Mouse (Mus musculus) limb, embryonic 10.5 days (tissue): Measurements from ENCODE around the gene Epdr1. TPM values are rescaled to one million over a fixed set of nuclear protein-coding genes. Genes with fewer than 3 reads are reported as not detected.

Source experiments
- DNase-seq: peaks from one replicate; pipeline ENCODE4 v3.0.0-alpha.2; 2017; ENCODE audit warnings: low spot score
- H3K27ac ChIP-seq: fragments of 300-500 bp; sonication (generic); 2 replicates; pipeline ENCODE4 v1.5.1; 2016; ENCODE audit warnings: mild to moderate bottlenecking
- H3K27me3 ChIP-seq: fragments of 300-500 bp; sonication (generic); 2 replicates; pipeline ENCODE4 v1.6.1; 2016; ENCODE audit warnings: low read depth, mild to moderate bottlenecking; ENCODE audit not compliant: poor library complexity, severe bottlenecking
- H3K36me3 ChIP-seq: fragments of 300-500 bp; sonication (generic); 2 replicates; pipeline ENCODE4 v1.6.1; 2016; ENCODE audit warnings: mild to moderate bottlenecking, moderate library complexity
- H3K4me1 ChIP-seq: fragments of 300-500 bp; sonication (generic); 2 replicates; pipeline ENCODE4 v1.6.1; 2016
- H3K4me3 ChIP-seq: fragments of 300-500 bp; sonication (generic); 2 replicates; pipeline ENCODE4 v1.5.1; 2016; ENCODE audit warnings: mild to moderate bottlenecking, moderate library complexity
- H3K9me3 ChIP-seq: fragments of 300-500 bp; sonication (generic); replicated peaks from 2 replicates; pipeline ENCODE4 v1.6.1; 2016; ENCODE audit warnings: mild to moderate bottlenecking
- WGBS: fragments of 180-500 bp; shearing (Covaris S2); methylation state at CpG from one replicate; pipeline ENCODE4 v1.1.7; 2016; 5-methylcytosine and 5-hydroxymethylcytosine counted together
- polyA plus RNA-seq: library from polyadenylated mRNA; unstranded; fragments of >200 nt; fragmentation: Nextera tagmentation; extraction: Ambion mirVana; gene quantifications from 2 replicates; pipeline ENCODE4 v1.2.1, GENCODE M21; 2016

The Epdr1 gene
- polyA plus RNA-seq = 12.2 and 13.8 TPM in 2 replicates

DNA sequence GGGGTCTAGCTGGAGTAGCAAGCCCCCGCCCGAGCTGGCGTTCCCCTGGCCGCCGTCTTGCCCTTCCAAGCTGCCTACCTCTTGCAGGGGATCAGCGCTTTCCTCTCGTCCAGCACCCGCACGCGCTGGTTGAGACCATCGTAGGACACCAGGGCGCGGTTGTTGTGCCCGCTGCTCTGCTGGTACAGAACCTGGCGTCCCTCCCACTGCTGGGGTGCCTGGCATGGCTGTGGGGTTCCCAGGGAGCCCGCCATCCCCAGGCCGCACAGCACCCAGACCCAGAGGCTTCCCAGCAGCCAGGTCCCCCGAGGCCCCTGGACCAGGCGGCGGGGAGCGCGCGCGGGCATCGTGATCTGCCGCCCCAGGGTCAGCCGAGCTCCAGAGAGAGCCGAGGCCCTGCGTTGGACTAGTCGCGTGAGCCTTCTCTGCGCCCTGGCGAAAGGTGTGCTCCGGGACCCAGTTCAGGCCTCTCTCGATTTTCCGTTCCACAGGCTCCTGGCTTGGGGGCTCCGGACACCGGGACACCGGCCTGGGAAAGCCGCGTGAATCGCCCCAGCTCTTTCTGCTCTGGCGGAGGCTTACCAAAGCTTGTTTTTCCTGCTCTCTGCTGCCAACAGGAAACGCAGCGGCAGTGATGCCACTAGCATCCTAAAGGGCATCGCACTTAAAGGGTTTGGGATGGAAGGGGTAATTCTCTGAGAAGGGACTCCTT, at the start of gene Epdr1:
Epdr1 (minus strand) TSS at position 712 of the 712 bp plus-strand sequence.
- peaks cover 31% of the 10 kb centered on the region for H3K27me3 ChIP-seq
- H3K27ac ChIP-seq = peak within 1 kb of the TSS; percentile 91
- WGBS = 1% methylated on average over 46 of the region's 46 CpGs

DNA sequence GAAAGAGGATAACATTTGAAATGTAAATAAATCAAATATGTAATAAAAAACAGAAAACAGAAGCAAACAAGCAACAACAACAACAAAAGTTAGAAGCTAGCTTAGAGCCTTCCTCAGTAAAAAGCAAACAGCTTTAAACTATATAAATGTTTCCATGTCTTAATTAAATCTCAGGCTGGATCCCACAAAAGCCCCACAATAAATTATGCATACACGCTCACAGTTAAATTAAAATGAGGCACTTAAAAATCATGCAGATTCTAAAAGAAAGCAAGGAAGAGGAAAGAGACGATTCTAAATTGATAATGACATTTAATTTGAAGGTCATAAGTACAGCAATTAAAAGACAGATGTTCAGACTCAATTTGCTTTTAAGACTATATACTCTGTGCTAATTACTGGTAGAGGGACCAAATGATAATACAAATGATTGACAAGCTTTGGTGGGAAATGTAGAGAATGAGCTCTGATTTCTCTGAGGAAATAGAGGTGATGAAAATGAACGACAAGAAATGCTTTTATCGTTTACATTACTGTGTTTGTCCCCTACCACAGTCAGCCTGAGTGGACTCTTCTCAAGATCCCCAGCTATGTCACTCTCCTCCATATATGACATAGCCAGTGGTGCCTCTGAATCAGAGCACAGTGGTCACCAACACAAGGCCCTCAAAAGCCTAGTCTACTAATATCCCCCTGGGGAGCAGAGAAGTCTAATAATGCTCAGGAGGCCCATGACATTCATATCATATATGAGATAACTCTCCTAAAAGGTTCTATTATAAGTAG, 48.8 kb upstream of the Epdr1 start:
- Histone ChIP-seq H3K27ac (no peak overlapping the region), H3K4me1 (no peaks in the 10 kb centered on the region), H3K36me3 (no peaks in the 10 kb centered on the region), H3K9me3 (no peaks in the 10 kb centered on the region), H3K27me3 (no peaks in the 10 kb centered on the region), H3K4me3 (no peak overlapping the region)
- 82% methylated on average over 4 of the region's 4 CpGs for WGBS
- no peak for DNase-seq

More for the DNA sequence above, at the start of gene Epdr1:
- Histone ChIP-seq H3K4me3 (peak within 1 kb of the TSS; percentile 71), H3K36me3 (no peaks in the 10 kb centered on the region), H3K9me3 (no peaks in the 10 kb centered on the region), H3K4me1 (peaks cover 21% of the 10 kb centered on the region)
- peak; percentile 78 for DNase-seq

DNA sequence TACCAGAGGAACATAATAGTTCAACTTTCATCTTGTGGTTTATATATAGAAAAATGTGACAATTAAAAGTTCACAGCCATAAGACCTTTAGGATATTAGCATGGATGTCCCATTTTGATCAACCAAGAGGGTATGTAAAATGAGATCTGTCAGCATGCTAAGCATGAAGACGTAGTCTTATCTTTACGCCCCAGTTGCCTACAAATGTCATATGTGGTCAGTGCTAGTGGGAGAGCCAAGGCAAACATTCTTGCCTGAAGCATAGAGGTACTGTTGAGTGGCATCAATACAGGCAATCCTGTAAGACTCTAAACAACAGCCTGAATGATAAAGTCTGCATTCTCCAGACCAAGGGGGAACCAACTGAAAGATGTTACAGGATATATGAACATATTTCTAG, 32.7 kb upstream of the Epdr1 start:
- no peak for DNase-seq
- Histone ChIP-seq H3K9me3 (no peaks in the 10 kb centered on the region), H3K36me3 (no peaks in the 10 kb centered on the region), H3K4me1 (no peaks in the 10 kb centered on the region), H3K27ac (no peak overlapping the region), H3K4me3 (no peak overlapping the region), H3K27me3 (no peaks in the 10 kb centered on the region)
- 88% methylated on average over 2 of the region's 2 CpGs for WGBS

DNA sequence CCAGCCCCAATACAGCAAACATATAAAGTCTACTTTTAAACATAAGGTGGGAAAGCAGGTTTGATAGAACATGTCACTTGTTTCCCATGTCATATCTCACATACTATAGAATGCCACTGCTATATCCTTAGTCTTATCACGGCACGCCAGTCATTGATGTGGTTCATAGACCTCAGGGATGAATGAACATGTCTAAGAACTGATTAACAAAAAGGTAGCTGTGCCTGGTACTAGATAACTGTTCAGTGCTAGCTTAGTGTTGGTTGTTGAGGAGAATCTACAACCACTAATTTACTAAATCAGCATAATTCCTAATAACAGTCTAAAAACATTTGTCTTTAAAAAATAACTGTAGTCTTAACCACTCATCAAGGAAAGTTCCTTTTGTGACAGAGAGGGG, 30.1 kb upstream of the Epdr1 start:
- H3K27ac ChIP-seq = no peak overlapping the region
- H3K4me1 ChIP-seq = no peaks in the 10 kb centered on the region
- DNase-seq = no peak
- no peaks in the 10 kb centered on the region for H3K36me3 ChIP-seq
- 97% methylated on average over 2 of the region's 2 CpGs for WGBS
- no peaks in the 10 kb centered on the region for H3K27me3 ChIP-seq
- H3K9me3 ChIP-seq = no peaks in the 10 kb centered on the region
- no peak overlapping the region for H3K4me3 ChIP-seq

DNA sequence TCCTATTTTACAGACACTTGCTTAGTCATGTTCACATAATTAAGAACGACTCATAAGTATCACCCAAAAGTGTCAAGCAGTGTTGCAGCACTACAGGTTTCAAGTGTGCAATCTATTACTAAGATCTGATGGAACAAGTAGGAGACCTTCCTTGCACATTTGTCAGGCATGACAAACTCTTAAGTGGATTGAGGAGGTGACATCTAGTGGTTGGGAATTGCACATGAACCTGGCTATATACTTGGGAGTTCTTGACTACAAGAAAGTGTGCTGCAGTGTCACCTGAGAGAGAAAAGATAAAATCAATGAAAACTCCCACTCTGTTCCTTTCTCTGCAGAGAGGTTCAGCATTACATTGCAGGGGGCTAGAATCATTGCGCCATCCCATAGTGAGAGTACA, 24.5 kb upstream of the Epdr1 start:
- H3K4me3 ChIP-seq = no peak overlapping the region
- no peaks in the 10 kb centered on the region for H3K9me3 ChIP-seq
- H3K27ac ChIP-seq = no peak overlapping the region
- no peaks in the 10 kb centered on the region for H3K36me3 ChIP-seq
- H3K27me3 ChIP-seq = no peaks in the 10 kb centered on the region
- no peak for DNase-seq
- 78% methylated on average over 2 of the region's 2 CpGs for WGBS
- H3K4me1 ChIP-seq = no peaks in the 10 kb centered on the region

DNA sequence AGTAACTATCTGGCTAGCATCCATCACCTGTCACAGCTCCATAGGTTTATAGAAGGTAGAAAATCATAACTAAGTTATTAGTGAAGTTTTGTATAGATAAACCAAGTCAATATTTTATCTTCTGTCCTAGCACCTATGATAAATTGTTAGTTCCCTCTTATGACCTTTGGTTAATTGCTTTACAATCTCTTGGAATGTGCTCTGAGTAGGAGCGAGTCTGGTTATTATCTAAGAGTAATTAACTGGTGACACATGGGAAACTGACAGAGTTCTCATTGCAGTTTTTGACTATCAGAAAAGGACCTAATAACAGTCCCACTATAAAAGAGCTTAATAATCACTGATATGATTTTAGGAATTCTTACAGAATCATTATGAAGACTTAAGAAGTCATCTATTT, 23.8 kb upstream of the Epdr1 start:
- no peaks in the 10 kb centered on the region for H3K27me3 ChIP-seq
- DNase-seq = no peak
- 14% methylated on average over 1 of the region's 1 CpGs for WGBS
- H3K9me3 ChIP-seq = no peaks in the 10 kb centered on the region
- no peak overlapping the region for H3K27ac ChIP-seq
- no peaks in the 10 kb centered on the region for H3K36me3 ChIP-seq
- H3K4me1 ChIP-seq = no peaks in the 10 kb centered on the region
- no peak overlapping the region for H3K4me3 ChIP-seq

DNA sequence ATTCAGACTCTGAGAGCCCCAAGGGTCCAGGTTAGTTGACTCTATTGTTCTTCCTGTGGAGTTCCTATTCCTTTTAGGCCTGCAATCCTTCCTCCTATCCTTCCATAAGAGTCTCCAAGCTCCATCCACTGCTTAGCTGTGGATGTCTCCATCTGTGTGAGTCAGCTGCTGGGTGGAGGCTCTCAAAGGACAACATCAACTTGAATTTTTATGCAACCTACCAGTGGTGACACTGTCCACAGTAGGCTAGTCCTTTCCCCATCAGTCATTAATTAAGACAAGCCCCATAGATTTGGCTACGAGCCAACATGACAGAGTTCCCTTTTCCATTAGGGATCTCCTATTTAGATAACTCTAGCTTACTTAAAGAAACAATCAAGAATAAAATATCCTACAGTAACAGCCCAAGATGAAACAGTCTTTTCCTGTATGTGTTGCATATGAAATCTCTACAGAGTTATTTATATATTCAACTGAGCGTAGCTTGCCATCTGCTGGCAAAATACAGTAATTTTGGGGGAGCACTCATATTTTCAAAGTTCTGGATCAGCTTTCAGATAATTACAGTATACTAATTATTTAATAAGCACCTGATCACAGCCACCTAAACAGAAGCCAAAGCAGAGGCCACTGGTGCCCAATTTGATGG, 20.6 kb upstream of the Epdr1 start:
- Histone ChIP-seq H3K27ac (no peak overlapping the region), H3K4me1 (no peaks in the 10 kb centered on the region), H3K9me3 (no peaks in the 10 kb centered on the region), H3K4me3 (no peak overlapping the region), H3K27me3 (no peaks in the 10 kb centered on the region), H3K36me3 (no peaks in the 10 kb centered on the region)
- 92% methylated on average over 2 of the region's 2 CpGs for WGBS
- no peak for DNase-seq

DNA sequence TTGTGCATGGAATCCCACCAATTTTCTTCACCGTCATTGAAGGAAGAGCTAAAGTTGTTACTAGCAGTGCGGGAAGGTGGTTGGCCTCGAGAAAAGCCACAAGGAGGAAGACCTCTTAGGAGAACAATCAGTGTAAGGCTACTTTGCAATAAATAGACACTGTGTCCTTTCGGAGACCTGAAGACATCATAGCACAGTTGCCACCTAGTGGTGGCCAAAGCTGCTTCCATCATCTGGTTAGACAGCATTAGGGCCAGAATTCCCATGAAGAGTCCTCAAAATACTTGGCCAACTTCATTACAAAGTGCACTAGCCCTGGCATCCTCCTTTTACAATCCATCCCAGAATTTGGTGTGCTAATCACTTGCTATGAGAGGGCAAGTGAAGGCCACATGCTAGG, 16.4 kb upstream of the Epdr1 start:
- WGBS = 73% methylated on average over 4 of the region's 4 CpGs
- no peak for DNase-seq
- no peak overlapping the region for H3K27ac ChIP-seq
- no peak overlapping the region for H3K4me3 ChIP-seq
- no peaks in the 10 kb centered on the region for H3K4me1 ChIP-seq
- H3K27me3 ChIP-seq = no peaks in the 10 kb centered on the region
- no peaks in the 10 kb centered on the region for H3K36me3 ChIP-seq
- H3K9me3 ChIP-seq = no peaks in the 10 kb centered on the region

DNA sequence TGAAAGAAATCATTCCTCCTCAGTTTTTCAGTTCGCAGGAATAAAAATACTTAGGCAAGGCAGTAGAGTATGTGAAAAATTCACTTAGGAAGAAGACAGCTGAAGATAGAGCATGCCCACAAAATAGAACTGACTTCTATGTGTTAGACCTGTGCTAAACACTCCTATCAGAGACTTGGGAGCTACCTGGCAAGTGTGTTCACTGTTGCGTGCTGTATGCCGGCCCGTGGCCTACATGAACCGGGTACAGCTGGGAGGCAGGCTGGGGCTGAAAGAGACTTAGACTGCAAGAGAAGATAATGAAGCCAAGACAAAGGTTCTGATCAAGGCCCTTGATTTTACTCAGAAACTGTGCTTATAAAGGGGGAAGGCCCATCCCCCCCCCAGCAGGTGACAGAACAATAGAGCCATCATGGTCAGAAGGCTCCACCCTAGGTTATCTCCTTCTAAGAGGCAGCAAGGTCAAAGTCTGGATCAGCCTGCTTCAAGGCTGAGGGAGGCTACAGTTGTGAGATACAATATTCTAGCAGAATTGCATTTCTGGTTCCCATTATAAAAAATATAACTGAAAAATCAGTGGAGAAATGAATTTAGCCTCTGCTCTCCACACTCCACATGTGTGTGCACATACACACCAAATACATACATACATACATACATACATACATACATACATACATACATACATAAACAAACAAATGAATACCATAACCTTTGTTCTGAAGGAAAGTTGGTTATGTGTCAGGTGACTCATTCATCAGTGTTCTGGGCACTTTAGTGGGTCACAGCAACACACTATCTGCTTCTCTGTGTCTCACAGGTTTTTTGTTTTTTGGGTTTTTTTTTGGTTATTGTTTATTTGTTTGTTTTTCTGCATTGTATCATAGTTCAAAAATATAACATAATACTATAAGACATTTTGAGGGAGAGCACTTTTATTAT, 11.3 kb upstream of the Epdr1 start:
- Histone ChIP-seq H3K27ac (no peak overlapping the region), H3K4me1 (no peaks in the 10 kb centered on the region), H3K27me3 (no peaks in the 10 kb centered on the region), H3K36me3 (no peaks in the 10 kb centered on the region), H3K9me3 (no peaks in the 10 kb centered on the region), H3K4me3 (no peak overlapping the region)
- WGBS = 94% methylated on average over 5 of the region's 5 CpGs
- no peak for DNase-seq

DNA sequence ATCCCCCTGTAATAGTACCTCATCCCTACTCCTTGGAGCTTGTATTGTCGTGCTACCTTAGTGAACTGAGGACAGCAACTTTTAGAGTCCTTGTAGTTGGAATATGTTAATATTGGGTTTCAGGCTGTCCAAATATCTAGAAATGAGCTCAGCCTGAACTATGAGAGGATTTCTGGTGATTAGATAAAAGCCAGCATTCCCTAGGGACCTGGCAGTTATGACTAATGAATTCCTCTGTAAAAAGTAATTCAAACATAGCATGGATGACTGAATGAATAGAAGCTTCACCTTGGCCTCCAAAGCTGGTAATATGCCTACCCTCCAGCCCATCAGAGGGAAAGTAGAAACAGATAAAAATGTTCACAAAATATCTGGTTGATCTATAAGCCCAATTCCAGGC, 6.7 kb upstream of the Epdr1 start:
- WGBS = 82% methylated on average over 1 of the region's 1 CpGs
- Histone ChIP-seq H3K4me3 (no peak overlapping the region), H3K4me1 (peaks cover 9% of the 10 kb centered on the region; the same call in 1 of the 2 replicates), H3K9me3 (no peaks in the 10 kb centered on the region), H3K36me3 (no peaks in the 10 kb centered on the region), H3K27me3 (peaks cover 26% of the 10 kb centered on the region), H3K27ac (no peak overlapping the region)
- DNase-seq = no peak

DNA sequence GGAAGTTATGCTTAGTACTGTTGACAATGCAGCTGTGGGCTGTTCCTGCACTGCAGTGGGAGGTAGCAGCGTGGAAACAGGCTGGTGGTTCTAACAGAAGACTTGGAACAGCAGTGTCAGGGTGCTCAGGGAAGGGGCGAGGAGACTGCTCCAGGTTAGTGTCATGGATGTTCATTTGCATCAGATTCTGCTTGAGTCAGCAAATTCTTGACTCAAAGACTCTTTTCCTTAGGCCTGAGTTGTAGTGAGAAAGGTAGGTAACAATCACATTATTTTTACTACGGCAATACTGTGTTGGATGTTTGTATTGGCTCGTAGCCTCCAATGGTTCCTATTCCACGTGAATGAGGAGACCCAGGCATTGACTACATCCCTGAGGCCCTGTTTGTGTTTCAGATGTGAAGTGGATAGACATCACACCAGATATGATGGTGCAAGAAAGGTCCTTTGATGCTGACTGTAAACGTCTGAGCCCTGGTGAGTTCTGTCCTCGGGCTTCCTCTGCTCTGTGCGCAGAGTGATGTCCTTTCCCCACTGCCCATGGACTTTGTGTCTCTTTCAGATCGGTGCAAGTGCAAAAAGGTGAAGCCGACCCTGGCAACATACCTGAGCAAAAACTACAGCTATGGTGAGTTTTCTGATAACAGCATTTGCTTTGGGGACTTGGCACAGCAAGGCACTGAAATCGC, 5.0 kb upstream of the Epdr1 start:
- 90% methylated on average over 11 of the region's 11 CpGs for WGBS
- H3K4me3 ChIP-seq = no peak overlapping the region
- peaks cover 39% of the 10 kb centered on the region for H3K27me3 ChIP-seq
- no peaks in the 10 kb centered on the region for H3K9me3 ChIP-seq
- DNase-seq = no peak
- H3K36me3 ChIP-seq = no peaks in the 10 kb centered on the region
- peaks cover 9% of the 10 kb centered on the region; the same call in 1 of the 2 replicates for H3K4me1 ChIP-seq
- no peak overlapping the region for H3K27ac ChIP-seq
